Mouse (Mus musculus): ENCODE results near the gene Ccdc86.

Gene Ccdc86

GRCm38 (mm10) chr19:10907891-10908290 lies 41.2 kb downstream of the Ccdc86 start:
- DNase-seq (ENCODE audit: low spot score in 2 of 2), result peak in 1 of 2 experiments; percentile 70

GRCm38 (mm10) chr19:10905728-10906000 lies 43.4 kb downstream of the Ccdc86 start:
- DNase-seq (ENCODE audit: low spot score in 2 of 2), result no peak

GRCm38 (mm10) chr19:10904927-10905727 lies 43.9 kb downstream of the Ccdc86 start:
- peak in 1 of 2 experiments; percentile 59 for DNase-seq (ENCODE audit: low spot score in 2 of 2)

GRCm38 (mm10) chr19:10904512-10904911 lies 44.6 kb downstream of the Ccdc86 start:
- no peak for DNase-seq (ENCODE audit: low spot score in 2 of 2)

- no peak for DNase-seq (ENCODE audit: low spot score in 2 of 2)
These were observed 48.0 kb downstream of the Ccdc86 start for GRCm38 (mm10) chr19:10901046-10901445.

- no peak for DNase-seq (ENCODE audit: low spot score in 2 of 2)
These were observed 48.8 kb downstream of the Ccdc86 start for GRCm38 (mm10) chr19:10900315-10900714.

GRCm38 (mm10) chr19:10897491-10897890 lies 51.6 kb downstream of the Ccdc86 start:
- no peak for DNase-seq (ENCODE audit: low spot score in 2 of 2)

GRCm38 (mm10) chr19:10896849-10897248 lies 52.2 kb downstream of the Ccdc86 start:
- no peak for DNase-seq (ENCODE audit: low spot score in 2 of 2)

- DNase-seq (ENCODE audit: low spot score in 2 of 2), result peak in 1 of 2 experiments; percentile 32
These were observed 53.4 kb downstream of the Ccdc86 start for GRCm38 (mm10) chr19:10895708-10896107.

- DNase-seq (ENCODE audit: low spot score in 2 of 2), result peak; percentile 93 to 98
These were observed 54.0 kb downstream of the Ccdc86 start, which contains the start of gene Prpf19 for GRCm38 (mm10) chr19:10895016-10895528. Gene Prpf19 (plus strand): TSS chr19:10895231.

GRCm38 (mm10) chr19:10892201-10892600 lies 56.9 kb downstream of the Ccdc86 start:
- DNase-seq (ENCODE audit: low spot score in 2 of 2), result no peak

Data from left cerebral cortex, adult 9 months (tissue).